Mouse (Mus musculus) spleen, postnatal 36 days (tissue): Measurements from ENCODE around the gene Foxg1.

Experiments used
- DNase-seq, 2 experiments: peaks; one replicate each; pipeline ENCODE4 v3.0.0; 2022; ENCODE audit warnings: low spot score in 2 of 2, mixed read lengths in 1 of 2

The Foxg1 gene

GRCm38 (mm10) chr12:49385631-49385990, 3.2 kb downstream of the Foxg1 start:
- no peak for DNase-seq

GRCm38 (mm10) chr12:49386081-49386805, 3.8 kb downstream of the Foxg1 start:
- DNase-seq: no peak

GRCm38 (mm10) chr12:49387856-49388598, 5.6 kb downstream of the Foxg1 start:
- no peak for DNase-seq

- DNase-seq: no peak
Measured at GRCm38 (mm10) chr12:49389666-49390065, 7.2 kb downstream of the Foxg1 start.

- DNase-seq: no peak
Measured at GRCm38 (mm10) chr12:49390257-49390656, 7.8 kb downstream of the Foxg1 start.

- DNase-seq: no peak
Measured at GRCm38 (mm10) chr12:49390926-49391304, 8.5 kb downstream of the Foxg1 start.

GRCm38 (mm10) chr12:49391305-49392040, 9.0 kb downstream of the Foxg1 start:
- DNase-seq: no peak

GRCm38 (mm10) chr12:49392041-49392390, 9.6 kb downstream of the Foxg1 start:
- DNase-seq: no peak

- no peak for DNase-seq
Measured at GRCm38 (mm10) chr12:49392876-49393275, 10.4 kb downstream of the Foxg1 start.

- DNase-seq: no peak
Measured at GRCm38 (mm10) chr12:49393639-49394038, 11.2 kb downstream of the Foxg1 start.

GRCm38 (mm10) chr12:49394181-49394580, 11.7 kb downstream of the Foxg1 start:
- DNase-seq: no peak

- DNase-seq: no peak
Measured at GRCm38 (mm10) chr12:49394836-49395235, 12.4 kb downstream of the Foxg1 start.

GRCm38 (mm10) chr12:49395969-49396368, 13.5 kb downstream of the Foxg1 start:
- no peak for DNase-seq

- DNase-seq: no peak
Measured at GRCm38 (mm10) chr12:49396776-49397175, 14.3 kb downstream of the Foxg1 start.

- DNase-seq: no peak
Measured at GRCm38 (mm10) chr12:49397443-49398162, 15.1 kb downstream of the Foxg1 start.

GRCm38 (mm10) chr12:49398163-49398540, 15.7 kb downstream of the Foxg1 start:
- no peak for DNase-seq

- DNase-seq: no peak
Measured at GRCm38 (mm10) chr12:49398636-49399035, 16.2 kb downstream of the Foxg1 start.

- DNase-seq: no peak
Measured at GRCm38 (mm10) chr12:49399611-49400010, 17.2 kb downstream of the Foxg1 start.

- no peak for DNase-seq
Measured at GRCm38 (mm10) chr12:49400036-49400852, 17.8 kb downstream of the Foxg1 start.

GRCm38 (mm10) chr12:49400853-49401118, 18.3 kb downstream of the Foxg1 start:
- no peak for DNase-seq

GRCm38 (mm10) chr12:49401119-49401795, 18.8 kb downstream of the Foxg1 start:
- no peak for DNase-seq
